Mouse (Mus musculus): ENCODE data around the gene Akr1c13. TPM values are rescaled to one million over a fixed set of nuclear protein-coding genes. Genes with fewer than 3 reads are reported as not detected.

Akr1c13 gene
- 7.3 and 14.6 TPM in 2 replicates for polyA plus RNA-seq (2012; rRNA removed; ENCODE audit: low replicate concordance)

GRCm38 (mm10) chr13:4190904-4191303 lies at the start of gene Akr1c13:
Akr1c13 (plus strand) TSS chr13:4191150.

DNA sequence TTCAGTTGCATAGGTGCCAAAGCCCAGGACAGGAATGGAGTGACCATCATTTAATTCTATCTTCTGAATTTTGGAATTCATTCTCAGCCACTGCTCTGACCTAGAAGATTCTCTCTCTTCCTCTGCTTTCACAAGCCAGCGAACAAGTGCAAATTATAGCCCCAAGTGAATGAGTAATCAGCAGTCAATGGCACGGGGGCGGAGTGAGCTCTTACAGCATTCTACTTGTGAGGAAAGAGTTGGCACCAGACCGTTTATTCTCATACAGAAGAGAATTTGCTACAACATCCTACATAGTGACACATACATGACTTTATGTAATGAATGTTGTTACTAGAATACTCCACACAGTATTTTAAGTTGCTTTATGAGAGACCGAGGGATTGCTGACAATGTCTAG lies 40.4 kb upstream of the Akr1c13 start, which contains the start of gene Akr1c18:
Gene Akr1c18, minus strand, starts transcription at position 137 of the 400 bp plus-strand sequence.

GRCm38 (mm10) chr13:4228441-4228840 lies 37.5 kb downstream of the Akr1c13 start, which contains the start of gene Akr1c19:
Akr1c19 (plus strand) TSS chr13:4228700.

Other genes starting within 250 kb of the Akr1c13 start
- 2.0 and 4.2 TPM in 2 replicates for gene Ucn3, start 245.8 kb upstream of the Akr1c13 start, polyA plus RNA-seq (2012; rRNA removed; ENCODE audit: low replicate concordance)
- gene Akr1c14, start 142.1 kb upstream of the Akr1c13 start, polyA plus RNA-seq (2012; rRNA removed; ENCODE audit: low replicate concordance), result 0.40 and 1.2 TPM in 2 replicates
- gene Akr1c18, start 40.5 kb upstream of the Akr1c13 start, polyA plus RNA-seq (2012; rRNA removed; ENCODE audit: low replicate concordance), result not detected in 2 replicates
- gene Akr1c19, start 37.5 kb downstream of the Akr1c13 start, polyA plus RNA-seq (2012; rRNA removed; ENCODE audit: low replicate concordance), result 4.3 and 9.4 TPM in 2 replicates
- 4.9 and 8.2 TPM in 2 replicates for gene Akr1c12, start 88.3 kb downstream of the Akr1c13 start, polyA plus RNA-seq (2012; rRNA removed; ENCODE audit: low replicate concordance)
- not detected in 2 replicates for gene Akr1c6, start 243.2 kb downstream of the Akr1c13 start, polyA plus RNA-seq (2012; rRNA removed; ENCODE audit: low replicate concordance)